Mouse (Mus musculus): ENCODE measurements around the gene Suv39h2. TPM values are rescaled to one million over a fixed set of nuclear protein-coding genes. Genes with fewer than 3 reads are reported as not detected.

The Suv39h2 gene
- total RNA-seq (2021), result under 1 TPM; 0.74 to 0.76 TPM
- long read RNA-seq, experiment 1, full-length matches to known transcripts, result 1 of 2 reads
- long read RNA-seq, experiment 1, partial matches to known transcripts, result 1 of 2 reads
- long read RNA-seq, experiment 1, other reads (novel, unspliced or antisense), result 0 of 2 reads
- long read RNA-seq, experiment 2, partial matches to known transcripts, result 1 of 1 reads
- long read RNA-seq, experiment 2, other reads (novel, unspliced or antisense), result 0 of 1 reads

GRCm38 (mm10) chr2:3474861-3475283 lies at the start of gene Suv39h2:
Gene Suv39h2, minus strand, starts transcription at chr2:3475031.
- peak; percentile 99 for DNase-seq
- intact Hi-C loops (cut with DNase I), result loop anchor here (5.0 kb wide), 1 partner anchor 37 kb away; the partner anchor contains the start of genes Cdnf, Gm45902 and Hspa14

GRCm38 (mm10) chr2:3522558-3522957 lies 47.7 kb upstream of the Suv39h2 start:
- intact Hi-C loops (cut with DNase I), result no loop called here
- no peak for DNase-seq

- peak; percentile 92 to 95 for DNase-seq
- intact Hi-C loops (cut with DNase I), result loop anchor here (5.0 to 10.0 kb wide), 3 partner anchors 36 to 178 kb away; partner anchors contain the start of genes Acbd7, Dclre1c, Meig1 and Rpp38
Observed at GRCm38 (mm10) chr2:3512552-3513454, 38.0 kb upstream of the Suv39h2 start, which contains the start of the genes Gm45902, Hspa14 and Cdnf. Gene Gm45902, minus strand, starts transcription at chr2:3512790. Gene Hspa14, minus strand, starts transcription at chr2:3512814. Gene Cdnf, plus strand, starts transcription at chr2:3513030.

- intact Hi-C loops (cut with DNase I), result loop anchor here (5.0 to 10.0 kb wide), 3 partner anchors 35 to 177 kb away; partner anchors contain the start of genes Acbd7, Dclre1c, Meig1 and Rpp38
- DNase-seq, result peak; percentile 4 to 23
Observed at GRCm38 (mm10) chr2:3512076-3512475, 37.2 kb upstream of the Suv39h2 start.

- intact Hi-C loops (cut with DNase I), result no loop called here
- no peak for DNase-seq
Observed at GRCm38 (mm10) chr2:3500886-3501285, 26.1 kb upstream of the Suv39h2 start.

GRCm38 (mm10) chr2:3499543-3499942 lies 24.7 kb upstream of the Suv39h2 start:
- DNase-seq, result no peak
- intact Hi-C loops (cut with DNase I), result no loop called here

GRCm38 (mm10) chr2:3493833-3494409 lies 19.1 kb upstream of the Suv39h2 start:
- intact Hi-C loops (cut with DNase I), result no loop called here
- DNase-seq, result no peak

- intact Hi-C loops (cut with DNase I), result no loop called here
- no peak for DNase-seq
Observed at GRCm38 (mm10) chr2:3489816-3490215, 15.0 kb upstream of the Suv39h2 start.

- no peak for DNase-seq
- intact Hi-C loops (cut with DNase I), result no loop called here
Observed at GRCm38 (mm10) chr2:3480239-3480638, 5.4 kb upstream of the Suv39h2 start.

GRCm38 (mm10) chr2:3475746-3476251 lies 968 bp upstream of the Suv39h2 start:
- intact Hi-C loops (cut with DNase I), result loop anchor here (5.0 kb wide), 1 partner anchor 37 kb away; the partner anchor contains the start of genes Cdnf, Gm45902 and Hspa14
- no peak for DNase-seq

- intact Hi-C loops (cut with DNase I), result no loop called here
- peak; percentile 62 to 67 for DNase-seq
Observed at GRCm38 (mm10) chr2:3474361-3474805, 448 bp downstream of the Suv39h2 start.

GRCm38 (mm10) chr2:3473891-3474290 lies 940 bp downstream of the Suv39h2 start:
- intact Hi-C loops (cut with DNase I), result no loop called here
- no peak for DNase-seq

GRCm38 (mm10) chr2:3456590-3456989 lies 18.2 kb downstream of the Suv39h2 start:
- intact Hi-C loops (cut with DNase I), result no loop called here

GRCm38 (mm10) chr2:3453096-3453495 lies 21.7 kb downstream of the Suv39h2 start:
- intact Hi-C loops (cut with DNase I), result no loop called here
- DNase-seq, result no peak

More at GRCm38 (mm10) chr2:3456590-3456989, 18.2 kb downstream of the Suv39h2 start:
- DNase-seq, result no peak

- no peak for DNase-seq
- intact Hi-C loops (cut with DNase I), result no loop called here
Observed at GRCm38 (mm10) chr2:3449431-3449830, 25.4 kb downstream of the Suv39h2 start.

- DNase-seq, result no peak
- intact Hi-C loops (cut with DNase I), result no loop called here
Observed at GRCm38 (mm10) chr2:3445984-3446383, 28.8 kb downstream of the Suv39h2 start.

- intact Hi-C loops (cut with DNase I), result no loop called here
Observed at GRCm38 (mm10) chr2:3444206-3444605, 30.6 kb downstream of the Suv39h2 start.

GRCm38 (mm10) chr2:3437956-3438355 lies 36.9 kb downstream of the Suv39h2 start:
- no peak for DNase-seq
- intact Hi-C loops (cut with DNase I), result no loop called here

More at GRCm38 (mm10) chr2:3444206-3444605, 30.6 kb downstream of the Suv39h2 start:
- no peak for DNase-seq

GRCm38 (mm10) chr2:3435369-3436061 lies 39.3 kb downstream of the Suv39h2 start:
- no peak for DNase-seq

GRCm38 (mm10) chr2:3430956-3431355 lies 43.9 kb downstream of the Suv39h2 start:
- intact Hi-C loops (cut with DNase I), result no loop called here
- no peak for DNase-seq

More at GRCm38 (mm10) chr2:3435369-3436061, 39.3 kb downstream of the Suv39h2 start:
- intact Hi-C loops (cut with DNase I), result no loop called here
